Mouse (Mus musculus) heart, postnatal 10 days (tissue): ENCODE data around the gene Gm17067. TPM values are rescaled to one million over a fixed set of nuclear protein-coding genes. Genes with fewer than 3 reads are reported as not detected.
"Not testable (repeated sequence)": the region's sequence is repeated elsewhere in the genome, so short reads cannot be mapped to it uniquely, and the experiment has no call there.

ENCODE experiments used
- DNase-seq, 2 experiments: peaks; one replicate each; pipeline ENCODE4 v3.0.0; 2021
- intact Hi-C: fragments of 180-260 bp; cut with DNase I; formaldehyde crosslinking; loops from one replicate; pipeline ENCODE4 v1.15.1; 2025
- total RNA-seq, 2 experiments: library from RNA; stranded (reverse); gene quantifications; 2 replicates each; pipeline ENCODE4 v1.2.3; 2021

Gene Gm17067
- total RNA-seq = not detected

GRCm38 (mm10) chr7:42726917-42727316 lies at the start of gene Gm17067:
Gene Gm17067 (minus strand): TSS chr7:42727017.
- DNase-seq = not testable (repeated sequence)
- intact Hi-C loops = loop anchor here (5.0 kb wide), 1 partner anchor 130 kb away; no protein-coding TSS in a partner anchor

- intact Hi-C loops = no loop called here
- DNase-seq = no peak
These were observed 23.0 kb upstream of the Gm17067 start for GRCm38 (mm10) chr7:42749836-42750235.

GRCm38 (mm10) chr7:42738536-42739210 lies 11.9 kb upstream of the Gm17067 start:
- intact Hi-C loops = no loop called here
- DNase-seq = no peak

GRCm38 (mm10) chr7:42693251-42693650 lies 33.6 kb downstream of the Gm17067 start:
- intact Hi-C loops = loop anchor here (5.0 kb wide), 2 partner anchors 51 to 889 kb away; partner anchors contain the start of gene Zfp976
- DNase-seq = peak in 1 of 2 experiments; percentile 25

- DNase-seq = peak; percentile 89 to 91
- intact Hi-C loops = loop anchor here (5.0 kb wide), 2 partner anchors 50 to 890 kb away; partner anchors contain the start of gene Zfp976
These were observed 34.3 kb downstream of the Gm17067 start, which contains the start of gene Zfp975 for GRCm38 (mm10) chr7:42692362-42693158. Gene Zfp975 (minus strand): TSS chr7:42692742.

- intact Hi-C loops, DNase-seq: not testable (repeated sequence)
These were observed 46.7 kb downstream of the Gm17067 start for GRCm38 (mm10) chr7:42680081-42680480.

GRCm38 (mm10) chr7:42679646-42680045 lies 47.2 kb downstream of the Gm17067 start:
- DNase-seq, intact Hi-C loops: not testable (repeated sequence)

- DNase-seq, intact Hi-C loops: not testable (repeated sequence)
These were observed 66.7 kb downstream of the Gm17067 start for GRCm38 (mm10) chr7:42660140-42660539.

Other genes starting within 250 kb of the Gm17067 start
- 1 to 10 TPM; 6.8 to 8.0 TPM for gene Zfp141, start 221.3 kb downstream of the Gm17067 start, total RNA-seq
- gene Gm21028, start 148.4 kb downstream of the Gm17067 start, total RNA-seq = not detected
- 1 to 10 TPM in 1 of 2 experiments, under 1 TPM in 1; 0.72 to 1.2 TPM for gene Zfp977, start 134.5 kb downstream of the Gm17067 start, total RNA-seq
- gene Zfp976, start 84.4 kb downstream of the Gm17067 start, total RNA-seq = 1 to 10 TPM; 1.9 to 3.0 TPM
- 1 to 10 TPM; 4.2 to 5.5 TPM for gene Zfp975, start 34.3 kb downstream of the Gm17067 start, total RNA-seq
- not detected for gene Vmn2r62, start 66.5 kb upstream of the Gm17067 start, total RNA-seq
- gene Gm2381, start 140.2 kb upstream of the Gm17067 start, total RNA-seq = under 1 TPM; 0.07 TPM
- not detected for gene Vmn2r63, start 206.8 kb upstream of the Gm17067 start, total RNA-seq